Mouse (Mus musculus) ES-Bruce4 (cell line): Measurements from ENCODE around the gene Atp6v1f. TPM values are rescaled to one million over a fixed set of nuclear protein-coding genes. Genes with fewer than 3 reads are reported as not detected.

Source experiments
- H3K27ac ChIP-seq: 2 replicates; pipeline ENCODE4 v1.5.1; 2012; ENCODE audit warnings: low read length, inconsistent platforms; ENCODE audit not compliant: insufficient read depth
- H3K27me3 ChIP-seq: 2 replicates; pipeline ENCODE4 v1.6.1; 2012; ENCODE audit warnings: mild to moderate bottlenecking, low read length, inconsistent platforms; ENCODE audit not compliant: control insufficient read depth, poor library complexity, insufficient read depth, severe bottlenecking
- H3K36me3 ChIP-seq: 2 replicates; pipeline ENCODE4 v1.6.1; 2012; ENCODE audit warnings: inconsistent platforms, mild to moderate bottlenecking, low read length, moderate library complexity; ENCODE audit not compliant: control insufficient read depth, poor library complexity, insufficient read depth, severe bottlenecking
- H3K4me1 ChIP-seq: one replicate; pipeline ENCODE4 v1.8.1; 2011; ENCODE audit warnings: low read length; ENCODE audit not compliant: control insufficient read depth, insufficient read depth
- H3K4me3 ChIP-seq: 2 replicates; pipeline ENCODE4 v1.5.1; 2011; ENCODE audit warnings: low read depth, mild to moderate bottlenecking, low read length
- H3K9ac ChIP-seq: 2 replicates; pipeline ENCODE4 v1.6.1; 2012; ENCODE audit warnings: low read depth, mild to moderate bottlenecking, inconsistent platforms; ENCODE audit not compliant: poor library complexity, severe bottlenecking
- H3K9me3 ChIP-seq: replicated peaks from 2 replicates; pipeline ENCODE4 v1.6.1; 2012; ENCODE audit warnings: mild to moderate bottlenecking, low read length, inconsistent platforms; ENCODE audit not compliant: control insufficient read depth, poor library complexity, insufficient read depth, severe bottlenecking
- CTCF ChIP-seq: IDR thresholded peaks from one replicate; pipeline ENCODE4 v1.8.1; 2011; ENCODE audit warnings: low read depth, low read length
- EP300 ChIP-seq: IDR thresholded peaks from 2 replicates; pipeline ENCODE4 v1.6.1; 2011; ENCODE audit warnings: low read depth, low read length; ENCODE audit not compliant: insufficient read depth
- POLR2A ChIP-seq: IDR thresholded peaks from one replicate; pipeline ENCODE4 v1.8.1; 2011; ENCODE audit warnings: low read length; ENCODE audit not compliant: insufficient read depth
- polyA plus RNA-seq: library from polyadenylated mRNA; stranded (reverse); fragments of >200 nt; gene quantifications from 2 replicates; pipeline ENCODE4 v1.2.4, GENCODE M21; 2011; ENCODE audit warnings: low read depth; ENCODE audit not compliant: missing spikeins, insufficient read depth, insufficient read length

Atp6v1f gene
- polyA plus RNA-seq, 1 experiment = 142 TPM

DNA sequence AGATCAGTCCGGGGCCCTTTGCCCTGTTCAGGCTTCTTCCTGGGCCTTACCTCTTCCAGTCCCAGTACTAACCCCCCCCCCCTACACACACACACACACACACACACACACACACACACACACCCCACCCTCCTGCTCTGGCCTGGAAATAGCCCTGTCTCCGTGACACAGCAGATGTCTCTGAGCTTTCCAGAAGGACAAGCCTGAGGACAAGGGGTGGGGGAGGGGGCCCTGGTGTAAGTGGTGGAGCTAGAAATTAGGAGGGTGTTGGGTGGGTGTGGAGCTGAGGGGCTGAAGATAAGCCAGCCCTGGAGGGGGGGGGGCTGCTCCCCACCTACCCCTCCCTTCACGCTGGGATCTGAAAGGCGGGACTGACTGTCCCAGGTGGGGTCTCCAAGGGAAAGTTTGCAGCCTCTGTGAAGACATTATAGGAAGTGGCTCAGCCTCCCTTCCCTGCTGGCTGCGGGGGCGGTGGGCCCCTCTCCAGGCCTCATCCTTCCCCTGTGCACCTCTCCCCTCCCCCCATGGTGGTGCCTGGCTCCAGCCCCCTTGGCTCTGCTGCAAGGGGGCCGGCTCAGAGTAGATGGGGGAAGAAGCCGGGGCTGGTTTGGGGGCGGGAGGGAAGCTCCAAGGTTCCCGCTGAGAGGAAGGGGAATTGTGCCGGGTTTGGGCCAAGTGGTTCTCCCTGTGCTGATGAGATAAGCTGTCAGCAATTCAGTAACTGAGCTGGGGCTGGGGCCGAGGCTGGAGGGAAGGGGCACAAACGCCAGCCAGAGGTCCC, 32.4 kb upstream of the Atp6v1f start:
- H3K4me1 ChIP-seq = peaks cover 8% of the 10 kb centered on the region
- TF ChIP-seq EP300 (no peak), POLR2A (no peak), CTCF (no peak)
- no peak overlapping the region for H3K4me3 ChIP-seq
- H3K9me3 ChIP-seq = no peaks in the 10 kb centered on the region
- no peak overlapping the region for H3K9ac ChIP-seq
- H3K27me3 ChIP-seq = peaks cover 2% of the 10 kb centered on the region; the same call in 1 of the 2 replicates
- no peaks in the 10 kb centered on the region for H3K36me3 ChIP-seq
- H3K27ac ChIP-seq = no peak overlapping the region

DNA sequence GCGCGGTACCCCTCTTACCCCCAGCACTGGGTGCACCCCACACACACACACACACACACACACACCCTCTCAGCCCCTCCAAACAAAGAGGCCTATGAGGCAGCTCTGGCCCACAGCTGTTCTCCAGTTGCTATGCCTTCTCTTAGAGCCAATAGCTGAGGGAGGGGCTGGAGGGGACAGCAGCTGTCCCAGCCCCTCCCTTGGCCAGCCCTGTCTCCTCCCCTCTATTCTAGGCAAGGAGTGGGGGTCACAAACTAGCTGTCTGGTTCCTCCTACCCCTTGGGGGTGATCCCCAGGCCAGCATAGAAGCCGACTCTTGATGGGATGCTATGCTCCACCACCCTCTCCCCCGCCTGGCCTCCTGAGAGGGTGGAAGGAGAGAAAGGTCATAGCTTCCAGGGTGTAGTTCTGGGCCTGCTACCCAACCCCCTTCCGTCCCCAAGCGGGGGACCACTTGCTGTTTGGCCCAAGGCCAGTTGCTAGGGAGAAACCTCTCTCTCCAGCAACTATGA, 31.5 kb upstream of the Atp6v1f start:
- Histone ChIP-seq H3K9me3 (no peaks in the 10 kb centered on the region), H3K4me3 (no peak overlapping the region), H3K36me3 (no peaks in the 10 kb centered on the region), H3K27me3 (peaks cover 2% of the 10 kb centered on the region; the same call in 1 of the 2 replicates), H3K27ac (no peak overlapping the region), H3K9ac (no peak overlapping the region), H3K4me1 (peaks cover 8% of the 10 kb centered on the region)
- no peak for TF ChIP-seq POLR2A
- TF ChIP-seq EP300 = no peak
- no peak for TF ChIP-seq CTCF

- TF ChIP-seq POLR2A = no peak
- no peak for TF ChIP-seq EP300
- no peak for TF ChIP-seq CTCF
- H3K9ac ChIP-seq = no peak overlapping the region
- H3K27ac ChIP-seq = no peak overlapping the region
- no peaks in the 10 kb centered on the region for H3K36me3 ChIP-seq
- H3K27me3 ChIP-seq = peaks cover 2% of the 10 kb centered on the region; the same call in 1 of the 2 replicates
- no peaks in the 10 kb centered on the region for H3K9me3 ChIP-seq
- H3K4me3 ChIP-seq = no peak overlapping the region
- peaks cover 8% of the 10 kb centered on the region for H3K4me1 ChIP-seq
These were observed 31.0 kb upstream of the Atp6v1f start for GRCm38 (mm10) chr6:29436461-29436934.

DNA sequence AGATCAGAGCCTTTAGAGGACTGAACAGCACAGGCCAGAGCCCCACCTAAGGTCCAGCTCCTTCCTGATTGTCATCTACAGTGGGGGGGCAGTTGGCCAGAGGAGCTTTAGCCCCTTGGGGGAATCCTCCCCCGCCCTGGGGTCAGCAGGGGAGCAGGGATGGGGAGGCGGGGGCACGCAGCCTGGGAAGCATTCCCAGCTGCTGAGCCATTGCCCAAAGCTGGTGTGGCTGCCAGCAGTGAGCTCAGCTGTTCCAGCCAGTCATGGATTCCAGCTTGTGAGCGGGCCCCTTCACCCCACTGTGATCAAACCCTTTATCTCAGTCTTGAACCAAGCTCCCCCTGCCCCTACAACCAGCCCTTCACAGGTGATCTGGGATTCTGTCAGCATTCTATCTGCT, 28.3 kb upstream of the Atp6v1f start:
- Histone ChIP-seq H3K4me3 (no peak overlapping the region), H3K36me3 (no peaks in the 10 kb centered on the region), H3K27ac (no peak overlapping the region), H3K27me3 (no peaks in the 10 kb centered on the region), H3K4me1 (peaks cover 4% of the 10 kb centered on the region), H3K9me3 (no peaks in the 10 kb centered on the region), H3K9ac (no peak overlapping the region)
- TF ChIP-seq EP300 (no peak), POLR2A (no peak)

GRCm38 (mm10) chr6:29439789-29440188, 27.7 kb upstream of the Atp6v1f start:
- TF ChIP-seq POLR2A = no peak
- no peak for TF ChIP-seq EP300
- no peak for TF ChIP-seq CTCF

GRCm38 (mm10) chr6:29444773-29445172, 22.7 kb upstream of the Atp6v1f start:
- Histone ChIP-seq H3K9me3 (no peaks in the 10 kb centered on the region), H3K4me3 (no peak overlapping the region), H3K4me1 (no peaks in the 10 kb centered on the region), H3K27me3 (no peaks in the 10 kb centered on the region), H3K9ac (no peak overlapping the region), H3K27ac (no peak overlapping the region), H3K36me3 (no peaks in the 10 kb centered on the region)
- TF ChIP-seq EP300 (no peak), CTCF (peak; percentile 90)

More at GRCm38 (mm10) chr6:29439789-29440188, 27.7 kb upstream of the Atp6v1f start:
- Histone ChIP-seq H3K4me3 (no peak overlapping the region), H3K4me1 (peaks cover 3% of the 10 kb centered on the region), H3K36me3 (no peaks in the 10 kb centered on the region), H3K27ac (no peak overlapping the region), H3K27me3 (no peaks in the 10 kb centered on the region), H3K9me3 (no peaks in the 10 kb centered on the region), H3K9ac (no peak overlapping the region)
